Mouse (Mus musculus) CD4-positive, CD25-positive, alpha-beta regulatory T cell, adult 2 months (primary cell): ENCODE measurements around the gene Olfr710.
A peak's percentile ranks its signal among the peaks of the same experiment; 100 is the strongest.
"Not testable (repeated sequence)": the region's sequence is repeated elsewhere in the genome, so short reads cannot be mapped to it uniquely, and the experiment has no call there.

ENCODE experiments used
- DNase-seq: peaks from one replicate; pipeline ENCODE4 v3.0.0-alpha.2; 2012; ENCODE audit warnings: low read depth, low spot score

The Olfr710 gene

DNA sequence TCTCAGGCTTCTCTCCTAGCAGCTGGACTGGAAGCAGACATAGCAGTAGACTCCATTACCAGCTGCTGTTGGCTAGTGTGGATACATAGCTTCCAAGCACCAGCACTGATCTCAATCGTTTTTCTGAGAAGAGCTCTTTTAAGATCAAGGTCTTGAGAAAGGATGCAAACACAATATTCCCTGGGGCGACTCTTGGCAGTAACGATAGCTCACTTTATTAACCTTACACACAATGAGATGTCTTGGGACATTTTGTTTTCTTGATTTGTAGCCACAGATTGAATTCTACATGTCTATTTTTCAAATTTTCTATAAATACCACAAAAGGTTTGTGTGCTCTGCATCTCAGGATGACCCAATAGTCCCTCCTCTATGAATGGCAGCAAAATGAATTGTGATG lies at the start of gene Olfr710:
TSS of gene Olfr710 (minus strand) at position 101 of the 400 bp plus-strand sequence.
- no peak for DNase-seq

- DNase-seq: no peak
Measured at GRCm38 (mm10) chr7:106985236-106985635, 37.1 kb upstream of the Olfr710 start.

DNA sequence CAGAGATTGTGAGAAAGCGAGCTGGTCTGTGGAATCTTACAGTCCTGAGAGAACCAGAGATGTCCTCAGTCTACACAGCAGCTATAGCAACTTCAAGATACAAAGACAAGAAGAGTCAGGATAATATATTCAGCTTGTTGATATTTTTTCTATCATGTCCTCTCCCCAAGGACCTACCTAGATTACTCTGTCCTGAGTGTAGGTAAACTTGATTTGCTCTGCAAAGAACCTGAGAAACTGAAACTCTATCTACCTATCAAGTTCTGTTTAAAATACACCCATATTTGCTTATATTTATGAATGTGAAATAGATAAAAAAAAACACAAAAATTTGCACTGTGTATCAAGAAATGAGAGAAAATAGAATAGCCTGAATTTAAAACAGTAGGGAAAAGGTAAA lies 27.2 kb upstream of the Olfr710 start, which contains the start of gene Olfr711:
TSS of gene Olfr711 (minus strand) at position 101 of the 400 bp plus-strand sequence.
- DNase-seq: no peak

DNA sequence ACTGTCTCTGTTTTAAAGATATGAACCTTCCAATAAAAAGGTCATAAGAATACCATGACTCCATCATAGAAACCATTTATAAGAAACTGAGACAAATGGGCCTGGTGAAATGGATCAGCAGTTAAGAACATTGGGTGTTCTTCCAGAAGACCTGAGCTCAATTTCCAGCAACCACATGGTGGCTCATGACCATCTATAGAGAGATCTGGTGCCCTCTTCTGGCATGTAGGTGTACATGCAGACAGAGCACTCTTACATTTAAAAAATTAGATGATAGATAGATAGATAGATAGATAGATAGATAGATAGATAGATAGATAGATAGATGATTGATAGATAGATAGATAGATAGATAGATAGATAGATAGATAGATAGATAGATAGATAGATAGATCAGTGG lies 19.4 kb upstream of the Olfr710 start:
- peak; percentile 48 for DNase-seq

DNA sequence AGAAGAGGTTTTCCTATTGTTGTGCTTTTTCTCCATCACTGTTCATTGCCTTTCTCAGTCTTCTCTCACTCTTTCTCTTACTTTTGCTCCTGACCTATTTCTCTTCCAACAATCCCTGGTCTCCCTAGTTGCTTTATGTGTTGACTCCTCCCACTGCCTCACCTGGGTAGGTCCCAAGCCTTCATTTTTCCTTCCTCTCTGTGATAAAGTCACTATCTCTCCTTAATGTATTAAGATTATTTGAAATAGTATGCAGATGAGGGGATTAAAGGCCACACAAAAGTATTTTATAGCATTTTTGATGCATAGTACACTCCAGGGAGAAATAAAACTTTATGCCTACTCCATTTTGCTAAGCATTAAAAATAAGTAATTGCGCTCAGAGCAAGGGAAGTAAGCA lies 15.7 kb upstream of the Olfr710 start, which contains the start of gene Olfr6:
TSS of gene Olfr6 (minus strand) at position 101 of the 400 bp plus-strand sequence.
- DNase-seq: no peak

DNA sequence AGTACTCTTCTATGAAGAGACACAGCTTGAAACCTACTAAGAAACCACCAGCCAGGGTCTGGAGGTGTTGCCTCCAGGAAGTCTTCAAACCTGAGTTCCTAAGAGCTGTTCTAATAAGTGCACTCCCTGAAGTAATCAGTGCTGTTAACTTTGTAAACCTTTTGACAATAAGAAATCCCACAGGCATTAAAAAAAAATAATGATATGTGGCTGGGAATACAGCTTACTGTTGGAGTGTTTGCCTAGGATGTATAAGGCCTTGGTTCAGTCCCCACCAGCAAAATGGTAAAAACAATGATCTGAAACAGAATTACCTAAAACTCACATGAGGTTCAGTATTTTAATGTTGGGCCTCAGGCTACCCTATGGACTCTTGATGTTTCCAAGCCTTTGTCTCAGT lies 16.0 kb downstream of the Olfr710 start, which contains the start of gene Olfr709-ps1:
TSS of gene Olfr709-ps1 (minus strand) at position 101 of the 400 bp plus-strand sequence.
- DNase-seq: no peak

DNA sequence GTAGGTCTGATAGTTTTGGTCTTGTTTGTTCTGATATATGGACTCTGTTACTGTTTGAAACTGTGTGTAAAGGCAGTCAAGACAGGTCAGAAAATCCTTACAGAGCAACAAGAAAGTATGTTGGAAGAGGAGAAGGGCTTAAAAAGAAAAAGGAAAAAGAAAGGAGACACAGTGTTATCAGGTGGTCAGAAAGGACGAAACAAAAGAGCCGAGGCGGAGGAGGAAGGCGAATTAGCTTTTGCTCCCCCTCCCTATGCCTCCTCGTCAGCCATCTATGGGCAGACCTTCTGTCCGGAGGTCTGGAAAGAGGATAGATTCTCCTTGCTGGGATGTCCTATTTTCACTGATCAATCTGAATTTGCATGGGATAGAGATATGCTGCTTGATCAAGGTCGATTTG lies 27.2 kb downstream of the Olfr710 start:
- not testable (repeated sequence) for DNase-seq

DNA sequence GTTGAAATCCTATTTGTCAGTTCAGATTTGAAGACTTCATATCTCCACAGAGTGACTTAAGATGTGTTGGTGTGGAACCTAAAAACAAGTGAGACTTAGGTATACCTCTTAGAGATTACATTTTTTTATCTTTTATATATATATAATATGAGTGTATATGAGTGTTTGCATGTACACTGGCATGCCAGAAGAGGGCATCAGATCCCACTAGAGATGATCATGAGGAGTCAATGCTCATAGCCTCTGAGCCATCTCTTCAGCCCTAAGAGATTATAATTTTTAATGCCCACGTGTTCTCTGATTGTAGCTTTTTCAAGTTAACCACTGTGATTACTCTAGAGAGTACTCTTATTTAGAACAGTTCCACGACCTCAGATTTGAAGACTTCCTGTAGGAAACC lies 40.4 kb downstream of the Olfr710 start, which contains the start of gene Olfr1532-ps1:
TSS of gene Olfr1532-ps1 (plus strand) at position 326 of the 400 bp plus-strand sequence.
- DNase-seq: no peak

GRCm38 (mm10) chr7:106901141-106901540 lies 47.0 kb downstream of the Olfr710 start, which contains the start of gene Olfr707:
Gene Olfr707 (minus strand): TSS chr7:106901241.
- DNase-seq: not testable (repeated sequence)
